Mouse (Mus musculus) lung, postnatal 0 days (tissue): ENCODE results near the gene Camta1.

Source experiments
- CTCF ChIP-seq: IDR thresholded peaks from 2 replicates; pipeline ENCODE4 v1.5.1; 2016; ENCODE audit warnings: antibody characterized with exemption, mild to moderate bottlenecking
- EP300 ChIP-seq: IDR thresholded peaks from 2 replicates; pipeline ENCODE4 v1.6.1; 2016; ENCODE audit warnings: antibody characterized with exemption, mild to moderate bottlenecking, control low read depth

DNA sequence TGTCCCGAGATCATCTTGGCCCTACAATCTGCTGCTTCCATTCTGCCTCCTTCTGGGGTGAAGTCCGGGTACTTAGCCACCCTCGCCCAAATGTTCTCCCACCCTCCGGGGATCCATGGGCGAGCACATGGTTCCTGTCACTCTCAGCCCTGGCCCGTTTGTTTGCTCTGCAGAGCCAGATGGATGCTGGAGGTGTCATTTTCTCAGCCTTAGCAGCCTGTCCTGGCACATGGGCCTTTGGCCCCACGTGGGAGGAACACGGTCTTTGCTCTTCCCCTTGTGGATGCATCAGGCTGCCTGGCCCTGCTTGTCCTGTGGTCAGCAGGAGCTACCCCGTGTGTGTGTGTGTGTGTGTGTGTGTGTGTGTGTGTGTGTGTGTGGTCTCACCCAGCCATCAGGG lies 560.3 kb downstream of the Camta1 start:
- TF ChIP-seq CTCF, result no peak
- no peak for TF ChIP-seq EP300
